Mouse (Mus musculus) frontal cortex, adult 2 months (tissue): ENCODE data around the gene Slc5a5. TPM values are rescaled to one million over a fixed set of nuclear protein-coding genes. Genes with fewer than 3 reads are reported as not detected.

Experiments
- DNase-seq, 2 experiments: peaks; one replicate each; pipeline ENCODE4 v3.0.0; 2022; ENCODE audit warnings: low spot score in 1 of 2; ENCODE audit errors: extremely low spot score in 1 of 2
- polyA plus RNA-seq: library from polyadenylated mRNA; depleted of rRNA; stranded (reverse); fragments of >200 nt; gene quantifications from 2 replicates; pipeline ENCODE4 v1.2.3, GENCODE M21; 2012

Gene Slc5a5
- polyA plus RNA-seq, 1 experiment: 12.3 TPM

DNA sequence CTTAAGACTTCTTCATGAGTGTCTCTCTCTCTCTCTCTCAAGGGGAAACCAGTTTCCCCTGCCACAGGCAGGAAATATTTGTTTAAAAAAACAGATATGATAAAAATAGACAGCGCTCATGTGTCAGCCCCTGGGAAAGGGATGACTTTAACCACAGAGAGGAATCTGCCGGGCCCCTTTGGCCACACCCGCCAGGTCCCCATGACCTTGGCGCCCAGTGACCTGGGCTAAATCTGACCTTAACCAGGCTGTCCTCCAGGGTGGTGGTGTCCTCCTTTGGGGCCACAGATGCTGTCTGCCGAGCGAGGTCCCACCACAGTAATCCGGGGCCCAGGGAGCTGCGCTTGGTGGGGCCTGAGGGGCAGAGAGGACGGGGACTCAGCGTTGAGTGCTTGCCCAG, 7.9 kb downstream of the Slc5a5 start:
- no peak for DNase-seq

DNA sequence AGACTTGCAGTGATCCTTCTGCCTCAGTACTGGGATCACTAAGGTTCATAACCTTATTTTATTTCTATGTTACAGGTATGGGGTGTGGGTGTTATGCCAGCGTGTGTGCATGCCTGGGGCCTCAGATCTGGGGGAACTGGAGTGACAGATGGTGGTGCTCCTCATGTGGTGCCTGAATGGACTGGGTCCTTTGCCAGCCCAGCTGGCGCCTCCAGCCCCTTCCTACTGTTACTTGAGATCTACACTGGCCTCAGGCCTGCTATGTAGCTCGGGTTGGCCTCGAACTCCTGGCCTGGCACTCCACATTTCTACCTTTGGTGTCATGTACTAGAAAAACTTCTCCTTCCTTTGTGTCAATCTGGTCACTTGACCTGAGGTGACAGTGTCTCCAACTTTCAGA, 8.4 kb downstream of the Slc5a5 start:
- no peak for DNase-seq

DNA sequence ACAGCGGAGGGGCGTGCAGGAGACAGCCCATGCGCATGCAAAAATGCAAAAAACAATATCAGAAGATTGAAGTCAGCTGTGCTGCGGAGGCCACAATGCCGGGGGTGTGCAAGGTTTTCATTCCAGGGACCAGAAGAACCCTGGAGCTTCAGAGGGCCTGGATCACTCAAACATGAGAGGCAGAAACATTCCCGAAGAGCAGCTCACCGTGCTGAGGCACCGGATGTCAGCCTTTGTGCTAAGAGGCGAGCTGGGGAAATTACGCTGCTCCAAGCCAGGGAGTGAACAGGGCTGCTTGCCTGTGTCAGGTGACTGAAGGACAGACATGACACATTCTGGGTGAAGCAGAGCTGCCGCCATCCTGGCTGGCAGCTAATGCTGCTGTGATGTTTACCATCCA, 12.0 kb downstream of the Slc5a5 start:
- no peak for DNase-seq

DNA sequence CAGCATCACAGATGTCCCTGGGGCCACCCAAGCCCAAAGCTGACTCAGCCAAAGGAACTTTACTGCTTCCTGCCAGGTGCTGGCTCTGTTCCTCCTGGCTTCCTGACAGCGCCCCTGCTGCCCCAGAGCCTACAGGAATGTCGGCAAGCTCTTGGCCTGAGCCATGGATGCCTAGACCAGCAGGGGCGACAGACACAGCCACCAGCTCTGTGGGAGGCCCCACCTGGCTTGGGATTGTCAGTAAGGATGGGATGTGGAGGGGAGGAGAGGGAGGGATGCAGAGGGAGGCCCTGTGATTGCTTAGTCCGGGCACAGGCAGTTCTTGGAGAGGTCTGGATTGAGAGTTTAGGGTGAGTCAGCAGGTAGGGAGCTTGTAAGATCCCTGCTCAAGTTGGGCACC, 12.4 kb downstream of the Slc5a5 start:
- peak in 1 of 2 experiments; percentile 36 for DNase-seq

DNA sequence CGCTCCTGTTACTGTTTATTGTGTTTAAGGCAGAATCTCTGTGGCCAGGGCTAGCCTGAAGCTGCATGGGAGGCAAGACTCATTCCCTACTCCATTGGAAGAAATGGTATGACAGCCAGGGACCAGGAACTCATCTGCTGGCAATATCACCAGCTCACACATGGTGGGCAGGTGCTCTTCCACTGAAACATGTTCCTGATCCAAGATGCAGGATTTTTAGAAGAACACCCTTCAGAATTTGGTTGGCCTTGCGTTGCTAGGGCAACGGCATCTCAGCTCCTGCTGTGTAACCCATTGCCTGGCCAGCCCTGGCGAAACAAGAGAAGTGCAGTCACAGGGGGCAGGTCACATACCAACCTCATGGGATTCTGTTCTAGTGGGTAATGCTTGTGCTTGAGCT, 13.1 kb downstream of the Slc5a5 start:
- no peak for DNase-seq

DNA sequence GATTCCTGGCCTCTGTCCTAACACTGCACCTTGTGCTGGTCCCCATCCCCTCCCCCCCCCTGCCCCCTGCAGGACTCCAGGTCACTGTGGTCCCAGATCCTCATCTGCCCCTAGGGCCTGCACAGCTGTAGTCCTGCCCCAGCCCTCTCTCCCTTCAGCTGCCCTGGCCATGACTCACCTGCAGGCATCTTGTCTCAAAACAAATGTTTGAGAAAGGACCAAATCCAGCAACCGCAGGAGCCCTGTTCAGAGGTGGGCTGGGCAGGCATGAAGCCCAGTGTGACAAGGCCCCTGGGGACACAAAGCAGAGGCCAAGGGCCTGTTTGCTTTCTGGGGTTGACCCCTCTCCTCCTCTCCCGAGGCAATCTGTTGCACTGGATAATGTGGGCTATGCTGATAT, 14.4 kb downstream of the Slc5a5 start:
- no peak for DNase-seq

DNA sequence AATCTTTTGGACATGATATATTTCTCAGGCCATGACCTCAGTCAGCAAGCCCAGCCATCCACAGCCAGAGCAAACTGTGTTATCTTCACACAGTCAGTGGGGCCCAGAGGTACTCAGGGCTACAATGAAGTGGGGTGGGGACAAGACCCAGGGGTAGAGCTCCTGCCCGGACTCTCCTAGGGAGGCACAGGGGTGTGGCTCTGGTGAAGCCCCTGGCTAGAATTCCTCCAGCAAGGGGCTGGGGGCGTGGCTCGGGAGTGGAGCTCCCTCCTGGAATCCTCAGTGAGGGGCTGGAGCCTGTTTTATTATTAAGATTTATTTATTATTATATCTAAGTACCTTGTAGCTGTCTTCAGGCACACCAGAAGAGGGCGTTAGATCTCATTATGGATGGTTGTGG, 16.2 kb downstream of the Slc5a5 start:
- DNase-seq: no peak

DNA sequence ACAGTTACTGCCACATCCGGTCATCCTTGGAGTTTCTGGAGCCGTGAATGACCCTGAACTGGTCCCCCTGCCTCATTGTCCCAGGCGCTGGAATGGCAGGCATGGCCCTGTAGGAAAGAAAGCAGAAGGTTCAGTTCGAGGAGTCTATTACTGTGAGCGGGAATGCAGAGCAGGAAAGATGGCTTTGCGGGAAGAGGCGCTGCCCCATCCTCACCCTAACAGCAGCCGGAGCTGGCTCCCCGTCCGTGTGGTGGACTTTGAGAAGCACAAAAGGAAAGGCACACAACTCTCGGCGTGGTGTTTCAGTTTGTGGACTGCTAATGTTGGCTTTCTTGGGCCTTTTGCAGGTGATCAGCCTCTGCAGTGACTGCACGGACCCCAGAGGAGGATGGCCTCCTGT, 18.1 kb downstream of the Slc5a5 start:
- no peak for DNase-seq

DNA sequence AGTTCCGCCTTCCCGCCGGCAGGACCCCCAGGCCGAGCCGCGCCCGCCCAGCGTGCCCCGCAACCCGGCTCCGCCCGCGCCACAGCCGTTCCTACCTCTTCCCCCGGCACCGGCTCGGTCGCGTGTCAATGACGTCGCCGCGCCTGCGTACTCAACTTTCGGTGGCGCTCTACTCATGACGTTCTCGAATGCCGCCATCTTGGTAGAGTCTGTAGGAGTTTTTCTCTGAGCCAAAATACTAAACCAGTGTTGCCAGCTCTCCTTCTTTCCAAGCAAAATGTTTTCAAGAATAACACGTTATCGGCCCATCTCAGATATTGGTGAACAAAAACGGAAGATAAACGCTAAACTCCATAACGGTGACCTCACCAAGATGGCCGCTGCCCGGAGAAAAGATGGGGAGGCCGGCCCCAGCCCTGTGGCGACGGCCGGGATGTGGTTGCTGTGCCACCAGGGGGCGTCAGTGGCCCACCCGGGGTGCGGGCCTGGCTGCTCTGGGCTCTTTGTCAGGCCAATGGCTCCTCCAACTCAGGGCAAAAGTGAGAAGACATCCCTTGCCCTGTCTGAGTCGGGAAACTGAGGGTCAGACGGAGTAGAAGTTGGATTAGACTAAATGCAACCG, 19.1 kb downstream of the Slc5a5 start, which contains the start of gene Ccdc124:
TSS of gene Ccdc124 (minus strand) at position 572 of the 622 bp plus-strand sequence.
- peak; percentile 92 to 97 for DNase-seq

DNA sequence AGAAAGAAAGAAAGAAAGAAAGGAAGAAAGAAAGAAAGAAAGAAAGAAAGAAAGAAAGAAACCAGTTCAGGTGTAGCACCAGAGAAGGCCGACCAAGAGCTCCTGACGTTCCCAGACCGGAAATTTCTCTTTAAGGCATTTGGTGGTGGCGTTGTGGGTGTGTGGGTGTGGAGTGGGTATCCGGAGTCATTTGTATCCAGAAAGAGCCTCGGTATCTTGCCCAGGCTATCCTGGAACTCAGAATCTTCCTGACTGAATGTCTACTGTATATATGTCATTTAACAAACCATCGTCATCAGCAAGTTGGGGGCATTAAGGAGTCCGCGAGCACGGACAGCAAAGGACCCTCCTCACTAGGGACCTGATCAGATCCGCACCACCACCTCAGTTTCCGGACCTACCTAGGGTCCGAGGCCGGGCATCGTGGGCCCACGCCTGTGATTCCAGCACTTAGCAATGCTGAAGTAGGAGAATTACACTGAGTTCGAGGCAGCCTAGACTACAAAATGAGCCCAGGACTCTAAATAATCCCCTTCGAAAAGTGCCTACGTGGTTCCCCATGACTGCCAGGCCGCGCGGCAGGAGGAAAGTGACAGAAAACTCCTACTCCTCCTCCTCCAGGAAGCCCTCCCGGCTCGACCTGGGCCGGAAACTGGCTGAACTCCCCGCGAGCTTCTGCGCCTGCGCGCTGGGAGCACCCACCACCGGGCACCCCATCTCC, 19.8 kb downstream of the Slc5a5 start:
- peak in 1 of 2 experiments; percentile 45 for DNase-seq

DNA sequence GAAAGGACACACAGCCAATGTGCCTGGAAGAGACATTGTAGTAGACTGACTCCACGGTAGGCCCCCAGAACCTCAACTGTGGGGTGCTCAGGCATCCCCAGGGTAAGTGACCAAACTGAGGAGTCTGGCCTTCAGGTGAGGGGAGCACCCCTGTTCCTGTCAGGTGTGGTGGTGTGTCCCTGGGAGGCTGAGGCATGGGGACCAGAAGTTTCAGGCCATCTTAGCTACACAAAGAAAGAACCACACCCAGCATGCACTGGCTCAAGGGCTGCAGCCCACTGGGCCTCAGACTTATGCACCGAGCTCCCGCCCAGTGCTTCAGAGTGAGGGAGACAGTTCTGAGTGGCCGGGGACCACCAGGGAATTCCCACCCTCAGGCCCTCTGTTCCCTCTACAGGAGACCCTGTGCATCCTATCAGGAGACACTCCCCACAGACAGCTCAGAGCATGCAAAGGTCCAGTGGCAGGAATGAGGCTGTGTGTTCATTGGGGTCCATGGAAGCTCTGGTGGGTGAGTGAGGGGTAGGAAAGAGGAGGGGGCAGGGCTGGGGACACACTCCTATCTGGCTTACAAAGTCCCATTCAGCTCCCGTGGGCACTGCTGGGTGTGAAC, 21.3 kb downstream of the Slc5a5 start:
- no peak for DNase-seq

DNA sequence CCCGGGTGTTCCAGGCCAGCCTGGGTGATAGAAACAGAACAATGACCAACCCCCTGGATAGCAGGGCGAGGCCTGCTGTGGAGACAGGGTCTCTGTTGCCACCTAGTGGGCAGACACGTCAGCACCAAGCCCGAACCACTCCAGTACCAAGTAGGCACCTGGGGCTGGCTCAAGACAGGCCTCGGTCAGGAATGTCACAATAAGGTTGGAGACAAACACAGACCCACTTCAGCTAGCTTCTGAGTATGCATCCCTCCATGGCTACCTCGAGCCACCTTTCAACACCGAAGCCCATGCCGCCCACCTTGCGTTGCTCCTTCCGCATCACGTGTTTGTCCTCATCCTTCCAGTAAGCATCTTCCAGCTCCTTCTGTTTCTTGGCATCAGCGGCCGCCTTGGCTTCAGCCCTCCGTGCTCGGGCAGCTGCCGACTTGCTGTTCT, 22.9 kb downstream of the Slc5a5 start:
- peak; percentile 66 to 87 for DNase-seq

DNA sequence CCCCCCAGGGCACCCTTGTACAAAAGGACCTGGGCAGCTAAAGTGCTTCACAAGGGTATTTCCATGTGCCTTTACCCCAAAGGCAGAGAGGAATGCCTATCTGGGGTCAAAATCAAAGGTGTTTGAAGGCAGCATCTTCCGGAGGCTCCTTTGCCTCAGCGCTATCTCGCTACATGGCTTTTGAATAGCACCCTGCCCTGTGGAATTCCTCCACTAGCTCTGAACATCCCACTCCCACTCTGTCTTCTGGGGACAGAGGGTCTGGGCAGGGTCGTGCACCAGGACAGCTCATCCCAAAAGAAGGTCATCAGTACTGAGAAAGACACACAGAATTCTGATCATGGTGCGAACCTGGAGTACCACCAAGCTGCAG, 23.4 kb downstream of the Slc5a5 start:
- no peak for DNase-seq

DNA sequence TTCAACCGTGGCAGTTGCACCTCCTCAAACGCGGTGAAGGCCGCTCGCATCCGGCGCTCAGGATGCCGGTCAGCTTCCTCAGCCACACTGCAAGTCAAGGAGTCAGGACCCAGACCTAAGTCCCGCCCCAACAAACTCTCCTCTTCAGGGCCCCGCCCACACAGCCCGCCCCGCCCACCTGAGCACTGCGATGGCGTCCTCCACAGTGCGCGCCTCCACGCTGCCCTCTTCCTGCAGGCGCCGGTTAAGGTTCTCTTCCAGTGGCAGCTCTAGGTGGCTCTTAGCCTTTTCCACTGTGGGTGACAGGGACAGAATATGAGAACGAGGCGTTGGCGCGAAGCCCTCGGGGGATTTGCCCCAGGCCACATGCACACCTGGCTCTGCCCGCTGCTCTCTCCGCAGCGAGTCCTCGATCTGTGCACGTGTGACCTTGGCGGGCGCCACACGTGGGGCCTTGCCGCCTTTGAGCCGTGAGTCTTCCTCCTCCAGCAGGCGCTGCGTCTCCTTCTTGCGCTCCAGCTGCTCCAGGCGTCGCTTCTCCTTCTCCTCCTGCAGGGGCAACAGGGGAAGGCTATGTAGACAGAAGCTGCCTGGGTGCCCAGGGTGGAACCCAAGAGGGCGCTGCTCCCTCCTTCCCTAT, 23.9 kb downstream of the Slc5a5 start:
- no peak for DNase-seq

DNA sequence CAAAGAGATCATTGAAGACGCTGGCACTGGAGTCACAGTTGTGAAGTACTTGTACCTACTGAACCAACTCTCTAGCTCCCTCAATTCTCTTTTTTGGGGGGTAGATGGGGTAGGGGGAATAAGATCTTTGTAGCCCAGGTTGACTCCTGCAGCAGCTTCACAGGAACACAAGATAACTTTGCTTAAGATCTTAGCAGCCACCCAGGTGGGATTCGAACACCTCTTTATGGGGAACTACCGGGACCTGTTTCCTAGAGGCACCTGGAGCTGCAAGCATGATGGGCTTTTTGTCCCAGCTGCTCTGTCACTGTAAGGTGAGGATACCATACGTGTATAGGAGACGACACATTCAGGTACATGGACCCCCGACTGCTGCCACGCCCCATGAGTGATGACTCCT, 26.0 kb downstream of the Slc5a5 start:
- no peak for DNase-seq

DNA sequence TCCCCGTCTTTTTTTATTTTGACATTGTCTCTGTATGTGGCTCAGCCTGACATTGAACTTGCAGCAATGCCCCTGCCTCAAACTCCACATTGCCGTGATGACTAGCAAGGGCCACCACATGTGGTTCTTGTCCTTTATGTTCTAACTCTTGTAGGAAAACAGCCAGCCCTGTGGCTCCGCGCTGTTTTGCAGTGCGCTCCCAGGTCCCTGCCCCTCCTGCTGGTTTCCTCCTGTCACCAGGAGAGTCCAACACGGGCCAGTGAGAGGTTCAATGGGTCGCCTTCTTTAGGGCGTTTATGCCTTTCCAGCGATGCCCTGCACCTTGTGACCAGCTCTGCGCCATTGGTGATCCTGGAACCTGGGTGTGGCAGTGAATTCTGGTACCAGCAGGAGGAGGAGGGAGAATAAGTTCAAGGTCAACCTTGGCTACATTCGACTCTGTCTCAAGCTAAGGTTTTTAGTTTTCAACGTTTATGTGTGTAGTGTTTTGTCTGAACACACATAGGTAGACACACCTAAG, 26.5 kb downstream of the Slc5a5 start:
- no peak for DNase-seq

DNA sequence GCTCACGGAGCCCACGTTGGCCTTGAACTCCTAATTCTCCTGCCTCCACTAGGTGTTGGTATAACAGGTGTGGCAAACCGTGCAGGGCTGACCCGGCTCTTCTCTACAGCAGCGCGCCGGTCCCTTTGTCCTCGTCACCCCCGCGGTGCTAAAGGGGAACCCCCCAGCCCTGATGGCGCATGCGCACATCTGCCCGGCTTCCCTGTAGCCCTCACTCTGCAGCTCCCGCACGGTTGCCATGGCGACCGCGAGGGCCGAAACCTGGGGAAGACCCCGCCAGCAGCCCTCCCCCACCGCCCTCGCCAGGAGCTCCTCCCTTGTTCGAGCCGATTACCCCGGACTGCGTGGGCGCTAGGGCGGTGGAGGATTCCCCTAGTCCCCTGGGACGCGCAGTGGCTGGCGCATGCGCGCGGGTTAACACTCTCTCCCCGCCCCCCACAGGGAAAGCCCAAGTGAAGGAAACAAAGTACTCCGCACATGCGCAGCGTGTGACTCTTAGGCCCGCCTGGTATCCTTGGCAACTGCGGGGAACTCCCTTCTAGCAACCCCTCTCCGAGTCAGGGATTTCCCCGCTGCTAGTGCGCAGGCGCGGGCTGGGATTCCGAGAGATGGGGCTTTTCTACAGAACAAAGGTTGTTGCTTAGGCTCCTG, 27.1 kb downstream of the Slc5a5 start:
- peak; percentile 99 to 100 for DNase-seq

DNA sequence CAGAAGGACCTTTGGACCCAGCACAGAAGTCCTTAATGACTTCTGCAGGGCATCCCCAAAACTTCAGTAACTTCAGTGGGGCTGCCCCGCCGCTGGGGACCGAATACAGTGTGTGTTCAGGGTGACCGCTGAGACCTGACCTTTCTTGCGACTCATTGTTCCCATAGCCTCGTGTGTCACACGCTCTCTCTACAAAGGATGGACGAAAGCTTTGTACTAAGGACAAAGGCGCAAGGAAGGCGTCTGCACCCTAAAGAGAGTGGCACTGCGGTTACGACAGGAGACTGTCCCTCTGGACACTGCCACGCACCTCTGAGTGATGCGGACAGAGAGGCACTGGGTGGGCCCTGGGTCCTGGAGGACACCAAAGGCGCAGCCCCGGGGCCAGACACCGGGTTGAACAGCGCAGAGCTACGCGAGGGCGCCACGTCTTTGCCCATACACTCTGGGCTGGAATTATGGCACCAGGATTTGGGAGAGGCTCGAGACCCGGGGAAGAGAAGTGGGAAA, 27.8 kb downstream of the Slc5a5 start:
- DNase-seq: no peak

DNA sequence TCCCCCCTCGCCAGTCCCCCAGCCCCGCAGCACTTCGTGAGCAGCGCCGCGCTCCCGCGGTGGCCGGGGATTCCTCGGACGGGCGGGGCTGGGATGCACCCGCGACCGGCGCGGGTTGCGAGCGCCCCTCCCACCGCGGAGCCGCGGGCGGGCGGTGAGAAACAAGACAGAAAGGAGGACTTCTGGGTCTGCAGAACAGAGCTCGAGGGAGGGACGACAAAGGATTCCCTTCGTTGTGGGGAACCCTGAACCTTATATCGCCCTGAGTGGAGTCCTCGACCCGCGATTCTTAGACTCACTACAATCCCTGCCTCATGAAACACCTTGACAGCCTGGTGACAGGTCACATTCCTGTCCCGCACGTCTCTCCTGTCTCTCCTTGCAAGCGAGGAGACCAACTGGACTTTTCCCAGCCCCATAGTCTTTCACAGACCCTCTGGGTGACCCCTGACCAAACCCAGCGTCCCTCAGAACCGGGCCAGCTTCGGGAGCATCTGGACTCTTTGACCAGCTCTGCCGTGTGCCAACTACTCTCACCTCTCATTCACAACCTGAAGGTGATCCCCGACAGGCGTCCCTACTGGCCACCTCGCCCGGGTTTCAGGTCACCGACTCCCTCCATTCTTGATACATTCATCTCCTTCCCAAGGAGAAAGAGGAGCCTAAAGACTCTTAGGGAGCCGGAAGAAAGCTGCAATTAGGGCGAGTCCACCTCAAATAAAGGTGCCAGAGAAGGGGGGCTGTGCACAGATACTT, 28.4 kb downstream of the Slc5a5 start:
- peak in 1 of 2 experiments; percentile 51 for DNase-seq
